ENCODE assay signal across 7 mouse cellular contexts in genomic region chr2:32236760-32237487, GRCm38 (mm10). TPM values are rescaled to one million over a fixed set of nuclear protein-coding genes. Genes with fewer than 3 reads are reported as not detected.
DNase-seq lines count a peak whose midpoint lies in the region; ATAC-seq and TF ChIP-seq lines count a peak whose summit lies in the region.

No protein-coding gene starts in this region.

- H3K9ac ChIP-seq in ES-Bruce4 (ENCODE audit: low read depth, poor library complexity, severe bottlenecking): peak overlapping the region; percentile 83
- H3K9ac ChIP-seq in heart, embryonic 14.5 days (ENCODE audit: low read length): peak overlapping the region; percentile 80
- H3K9ac ChIP-seq in kidney, postnatal 0 days (ENCODE audit: low read depth, low read length): peak overlapping the region; percentile 75
- peak overlapping the region; percentile 54 for H3K9ac ChIP-seq in lung, embryonic 15.5 days

- no peak for TF ChIP-seq POLR2A in ES-Bruce4 (IDR thresholded peaks at IDR 0.05; ENCODE audit: insufficient read depth, low read length)

- H3K9me3 ChIP-seq in ES-Bruce4 (replicated peaks; ENCODE audit: control insufficient read depth, insufficient read depth, low read length, poor library complexity, severe bottlenecking): no peaks in the 10 kb centered on the region
- H3K9me3 ChIP-seq in embryonic facial prominence, embryonic 10.5 days: no peaks in the 10 kb centered on the region
- H3K9me3 ChIP-seq in heart, embryonic 14.5 days (ENCODE audit: control insufficient read depth, low read length): no peaks in the 10 kb centered on the region
- H3K9me3 ChIP-seq in kidney, postnatal 0 days (replicated peaks; ENCODE audit: low read length): no peaks in the 10 kb centered on the region
- H3K9me3 ChIP-seq in lung, embryonic 15.5 days: no peaks in the 10 kb centered on the region

- H3K4me2 ChIP-seq in heart, embryonic 14.5 days (ENCODE audit: low read length): peak overlapping the region; percentile 88
- peak overlapping the region; percentile 93 for H3K4me2 ChIP-seq in kidney, postnatal 0 days (ENCODE audit: low read length)
- H3K4me2 ChIP-seq in lung, embryonic 15.5 days: peak overlapping the region; percentile 71

- DNase-seq in ZHBTc4 (ENCODE audit: low read depth, low spot score): peak; percentile 81
- peak; percentile 71 for DNase-seq in embryonic facial prominence, embryonic 10.5 days (ENCODE audit: low spot score)
- DNase-seq in kidney, postnatal 0 days (ENCODE audit: low spot score): peak; percentile 95
- DNase-seq in retina, adult 2 months (ENCODE audit: low read depth, low spot score): peak; percentile 28

- peaks cover 5% of the 10 kb centered on the region; the same call in 1 of the 2 replicates for H3K36me3 ChIP-seq in ES-Bruce4 (ENCODE audit: control insufficient read depth, insufficient read depth, low read length, poor library complexity, severe bottlenecking)
- peaks cover 61% of the 10 kb centered on the region for H3K36me3 ChIP-seq in embryonic facial prominence, embryonic 10.5 days (replicated peaks)
- H3K36me3 ChIP-seq in heart, embryonic 14.5 days (ENCODE audit: control insufficient read depth, insufficient read depth, low read length): peaks cover 44% of the 10 kb centered on the region
- peaks cover 16% of the 10 kb centered on the region for H3K36me3 ChIP-seq in kidney, postnatal 0 days (ENCODE audit: insufficient read depth, low read length)
- peaks cover 34% of the 10 kb centered on the region for H3K36me3 ChIP-seq in lung, embryonic 15.5 days

- H3K4me3 ChIP-seq in ES-Bruce4 (ENCODE audit: low read depth, low read length): peak overlapping the region; percentile 93
- peak overlapping the region; percentile 79 for H3K4me3 ChIP-seq in embryonic facial prominence, embryonic 10.5 days
- peak overlapping the region; percentile 58 to 86 for H3K4me3 ChIP-seq in heart, embryonic 14.5 days (ENCODE audit: control insufficient read depth in 1 of 2, insufficient read depth in 1 of 2, low read depth in 1 of 2, low read length in 2 of 2)
- H3K4me3 ChIP-seq in kidney, postnatal 0 days (replicated peaks; ENCODE audit: low read depth, low read length): peak overlapping the region; percentile 46
- peak overlapping the region; percentile 73 for H3K4me3 ChIP-seq in lung, embryonic 15.5 days

- no peaks in the 10 kb centered on the region for H3K27me3 ChIP-seq in ES-Bruce4 (ENCODE audit: control insufficient read depth, insufficient read depth, low read length, poor library complexity, severe bottlenecking)
- H3K27me3 ChIP-seq in embryonic facial prominence, embryonic 10.5 days (replicated peaks; ENCODE audit: low read depth, poor library complexity, severe bottlenecking): no peaks in the 10 kb centered on the region
- H3K27me3 ChIP-seq in heart, embryonic 14.5 days (ENCODE audit: control insufficient read depth, insufficient read depth, low read length): no peaks in the 10 kb centered on the region
- H3K27me3 ChIP-seq in kidney, postnatal 0 days (ENCODE audit: insufficient read depth, low read length): no peaks in the 10 kb centered on the region
- no peaks in the 10 kb centered on the region for H3K27me3 ChIP-seq in lung, embryonic 15.5 days

- H3K27ac ChIP-seq in ES-Bruce4 (ENCODE audit: insufficient read depth, low read length): peak overlapping the region; percentile 10
- H3K27ac ChIP-seq in embryonic facial prominence, embryonic 10.5 days (replicated peaks): peak overlapping the region; percentile 89
- H3K27ac ChIP-seq in heart, embryonic 14.5 days (replicated peaks in 1 of 2; ENCODE audit: control insufficient read depth in 1 of 2, insufficient read depth in 1 of 2, low read depth in 2 of 2, low read length in 2 of 2): peak overlapping the region; percentile 63 to 82
- peak overlapping the region; percentile 86 for H3K27ac ChIP-seq in kidney, postnatal 0 days
- H3K27ac ChIP-seq in lung, embryonic 15.5 days: peak overlapping the region; percentile 89

- WGBS in embryonic facial prominence, embryonic 10.5 days: under 1% methylated on average over 20 of the region's 20 CpGs
- 0% methylated on average over 20 of the region's 20 CpGs for WGBS in heart, embryonic 14.5 days
- under 1% methylated on average over 20 of the region's 20 CpGs for WGBS in kidney, postnatal 0 days
- WGBS in lung, embryonic 15.5 days: under 1% methylated on average over 20 of the region's 20 CpGs

- TF ChIP-seq CTCF in ES-Bruce4 (IDR thresholded peaks at IDR 0.05; ENCODE audit: low read depth, low read length): no peak
- TF ChIP-seq CTCF in kidney, postnatal 0 days (IDR thresholded peaks at IDR 0.05; ENCODE audit: low read depth): peak; percentile 63

- ATAC-seq in heart, embryonic 14.5 days (ENCODE audit: insufficient number of reproducible peaks, insufficient read depth, low FRiP score, low read depth): peak; percentile 42
- ATAC-seq in kidney, postnatal 0 days (replicated peaks; ENCODE audit: low FRiP score, low read depth): peak; percentile 54
- peak; percentile 25; the same call in 1 of the 2 replicates for ATAC-seq in lung, embryonic 15.5 days (ENCODE audit: borderline replicate concordance, extremely low read depth, low FRiP score, low TSS enrichment)

- TF ChIP-seq EP300 in ES-Bruce4 (IDR thresholded peaks at IDR 0.05; ENCODE audit: insufficient read depth, low read depth, low read length): no peak

- H3K4me1 ChIP-seq in ES-Bruce4 (ENCODE audit: control insufficient read depth, insufficient read depth, low read length): no peaks in the 10 kb centered on the region
- H3K4me1 ChIP-seq in embryonic facial prominence, embryonic 10.5 days: peaks cover 26% of the 10 kb centered on the region
- peaks cover 0 to 16% of the 10 kb centered on the region in 2 experiments; a peak in 1 of 4 replicates for H3K4me1 ChIP-seq in heart, embryonic 14.5 days (ENCODE audit: control insufficient read depth in 2 of 2, insufficient read depth in 2 of 2, low read length in 2 of 2)
- H3K4me1 ChIP-seq in kidney, postnatal 0 days (replicated peaks; ENCODE audit: insufficient read depth, low read length): peaks cover 10% of the 10 kb centered on the region; the same call in 1 of the 2 replicates
- H3K4me1 ChIP-seq in lung, embryonic 15.5 days: peaks cover 23% of the 10 kb centered on the region

RNA-seq across cellular contexts. Expression of gene Pomt1, which starts 0.5 kb away (rescaled TPM):
- polyA plus RNA-seq in ES-Bruce4 (2011; ENCODE audit: insufficient read depth, insufficient read length, low read depth, missing spikeins): 30.6 and 39.5 TPM in 2 replicates
- 22.4 and 22.5 TPM in 2 replicates for polyA plus RNA-seq in embryonic facial prominence, embryonic 10.5 days (2016; fragmentation: Nextera tagmentation; extraction: Ambion mirVana)
- 15.9 and 17.3 TPM in 2 replicates for polyA plus RNA-seq in heart, embryonic 14.5 days (2014; fragmentation: Nextera tagmentation; extraction: Ambion mirVana)
- polyA plus RNA-seq in kidney, postnatal 0 days (2015; fragmentation: Nextera tagmentation; extraction: Ambion mirVana): 18.5 and 20.1 TPM in 2 replicates
- 19.4 and 24.4 TPM in 2 replicates for polyA plus RNA-seq in lung, embryonic 15.5 days (2015; fragmentation: Nextera tagmentation; extraction: Ambion mirVana)

RNA-seq across cellular contexts. Expression of gene Uck1, which starts 23.0 kb away (rescaled TPM):
- polyA plus RNA-seq in ES-Bruce4 (2011; ENCODE audit: insufficient read depth, insufficient read length, low read depth, missing spikeins): 27.8 and 29.7 TPM in 2 replicates
- 74.7 and 84.0 TPM in 2 replicates for polyA plus RNA-seq in embryonic facial prominence, embryonic 10.5 days (2016; fragmentation: Nextera tagmentation; extraction: Ambion mirVana)
- polyA plus RNA-seq in heart, embryonic 14.5 days (2014; fragmentation: Nextera tagmentation; extraction: Ambion mirVana): 37.0 and 43.4 TPM in 2 replicates
- 57.9 and 66.7 TPM in 2 replicates for polyA plus RNA-seq in kidney, postnatal 0 days (2015; fragmentation: Nextera tagmentation; extraction: Ambion mirVana)
- 66.6 and 69.9 TPM in 2 replicates for polyA plus RNA-seq in lung, embryonic 15.5 days (2015; fragmentation: Nextera tagmentation; extraction: Ambion mirVana)

RNA-seq across cellular contexts. Expression of gene Golga2, which starts 50.3 kb away (rescaled TPM):
- 38.4 and 39.3 TPM in 2 replicates for polyA plus RNA-seq in ES-Bruce4 (2011; ENCODE audit: insufficient read depth, insufficient read length, low read depth, missing spikeins)
- polyA plus RNA-seq in embryonic facial prominence, embryonic 10.5 days (2016; fragmentation: Nextera tagmentation; extraction: Ambion mirVana): 20.2 and 22.5 TPM in 2 replicates
- polyA plus RNA-seq in heart, embryonic 14.5 days (2014; fragmentation: Nextera tagmentation; extraction: Ambion mirVana): 19.3 and 22.6 TPM in 2 replicates
- 17.2 and 18.7 TPM in 2 replicates for polyA plus RNA-seq in kidney, postnatal 0 days (2015; fragmentation: Nextera tagmentation; extraction: Ambion mirVana)
- 22.8 and 24.3 TPM in 2 replicates for polyA plus RNA-seq in lung, embryonic 15.5 days (2015; fragmentation: Nextera tagmentation; extraction: Ambion mirVana)

RNA-seq across cellular contexts. Expression of gene Swi5, which starts 51.0 kb away (rescaled TPM):
- 553 and 558 TPM in 2 replicates for polyA plus RNA-seq in ES-Bruce4 (2011; ENCODE audit: insufficient read depth, insufficient read length, low read depth, missing spikeins)
- 522 and 535 TPM in 2 replicates for polyA plus RNA-seq in embryonic facial prominence, embryonic 10.5 days (2016; fragmentation: Nextera tagmentation; extraction: Ambion mirVana)
- polyA plus RNA-seq in heart, embryonic 14.5 days (2014; fragmentation: Nextera tagmentation; extraction: Ambion mirVana): 129 and 131 TPM in 2 replicates
- polyA plus RNA-seq in kidney, postnatal 0 days (2015; fragmentation: Nextera tagmentation; extraction: Ambion mirVana): 436 and 445 TPM in 2 replicates
- 405 and 449 TPM in 2 replicates for polyA plus RNA-seq in lung, embryonic 15.5 days (2015; fragmentation: Nextera tagmentation; extraction: Ambion mirVana)

Comparison
In these comparisons a context has a peak if more than half of its experiments do, and no peak if none do; other contexts are left out.
1. Peak in every context shown above with its lines: DNase-seq, ATAC-seq, H3K4me3 ChIP-seq and H3K27ac ChIP-seq.
2. H3K27ac ChIP-seq: peak in every context shown above with its lines; median percentile 89 in embryonic facial prominence, embryonic 10.5 days; 89 in lung, embryonic 15.5 days; 86 in kidney, postnatal 0 days; 72 in heart, embryonic 14.5 days; 10 in ES-Bruce4.
3. DNase-seq: peak in every context shown above with its lines; median percentile 95 in kidney, postnatal 0 days; 81 in ZHBTc4; 71 in embryonic facial prominence, embryonic 10.5 days; 28 in retina, adult 2 months.